Mouse (Mus musculus): ENCODE measurements around the gene Spsb3.

GRCm38 (mm10) chr17:24885356-24886133 is 898 bp upstream of the Spsb3 start:
- TF ChIP-seq CTCF (IDR thresholded peaks at IDR 0.05; ENCODE audit: extremely low read depth, insufficient read depth, insufficient read length, insufficient replicate concordance) (no peak), POLR2A (IDR thresholded peaks at IDR 0.05; ENCODE audit: low read depth, low read length) (no peak)
